In the genomic region with DNA sequence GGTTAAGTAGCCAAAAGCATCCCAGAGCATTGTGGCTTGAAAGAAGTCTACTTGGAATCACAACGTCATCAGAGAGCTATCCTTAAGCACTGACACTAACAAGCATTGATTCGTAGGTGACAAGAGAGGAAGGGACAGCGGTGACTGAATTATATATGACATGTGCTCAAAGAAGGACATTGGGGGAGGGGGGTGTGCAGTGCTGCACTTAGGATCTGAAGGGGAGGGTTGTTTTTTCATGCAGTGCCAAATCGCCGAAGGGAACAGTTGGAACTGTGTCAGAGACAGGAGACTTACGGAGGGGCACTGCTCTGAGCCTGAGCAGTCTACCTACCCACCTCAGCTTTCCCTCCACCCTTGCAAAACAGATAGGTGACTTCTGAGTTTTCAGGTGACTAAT, we compare ENCODE assay signal across 26 mouse cellular contexts.
A peak's percentile ranks its signal among the peaks of the same experiment; 100 is the strongest.
DNase-seq lines count a peak whose midpoint lies in the region; ATAC-seq and TF ChIP-seq lines count a peak whose summit lies in the region.
"Had no signal": no experiment of that assay in that cellular context is flagged by ENCODE, and none has a peak within 500 bp of the region (broad histone marks: within the 10 kb centered on the region; RNA-seq: fewer than 3 reads in every experiment).

No protein-coding gene starts in this region.

- WGBS in forebrain, embryonic 12.5 days, result 32% methylated on average over 6 of the region's 6 CpGs
- WGBS in forebrain, postnatal 0 days, result 25% methylated on average over 6 of the region's 6 CpGs
- whole genome bisulfite sequencing in midbrain, embryonic 13.5 days, result 32% methylated on average over 6 of the region's 6 CpGs

- ATAC-seq in forebrain, embryonic 12.5 days (ENCODE audit: low FRiP score), result peak; percentile 61; the same call in 1 of the 2 replicates
- ATAC-seq in forebrain, postnatal 0 days, result no peak
- ATAC-seq in midbrain, embryonic 13.5 days, result peak; percentile 69; the same call in 1 of the 2 replicates
- ATAC-seq: hindbrain, embryonic 16.5 days; Patski had no signal

- H3K27ac ChIP-seq in forebrain, embryonic 12.5 days, result no peak overlapping the region
- H3K27ac ChIP-seq in forebrain, postnatal 0 days (ENCODE audit: low read depth, low read length), result no peak overlapping the region
- H3K27ac ChIP-seq in layer of hippocampus, adult 2 months, result peak overlapping the region; percentile 68; the same call in 1 of the 2 replicates
- no peak overlapping the region for H3K27ac ChIP-seq in midbrain, embryonic 13.5 days
- H3K27ac ChIP-seq: gastrocnemius, adult 2 months; kidney, embryonic 15.5 days; liver, embryonic 14.5 days; midbrain, embryonic 12.5 days; neural tube, embryonic 13.5 days; stomach, embryonic 15.5 days had no signal

- H3K9me3 ChIP-seq in forebrain, embryonic 12.5 days, result no peaks in the 10 kb centered on the region
- H3K9me3 ChIP-seq in forebrain, postnatal 0 days (ENCODE audit: low read length), result no peaks in the 10 kb centered on the region
- no peaks in the 10 kb centered on the region for H3K9me3 ChIP-seq in midbrain, embryonic 13.5 days
- H3K9me3 ChIP-seq: kidney, embryonic 15.5 days; midbrain, embryonic 12.5 days; neural tube, embryonic 13.5 days; stomach, embryonic 15.5 days had no signal

- no peaks in the 10 kb centered on the region for H3K36me3 ChIP-seq in forebrain, embryonic 12.5 days (replicated peaks)
- no peaks in the 10 kb centered on the region for H3K36me3 ChIP-seq in forebrain, postnatal 0 days (ENCODE audit: insufficient read depth)
- no peaks in the 10 kb centered on the region for H3K36me3 ChIP-seq in midbrain, embryonic 13.5 days
- H3K36me3 ChIP-seq: kidney, embryonic 15.5 days; midbrain, embryonic 12.5 days; neural tube, embryonic 13.5 days; stomach, embryonic 15.5 days had no signal

- H3K4me1 ChIP-seq in forebrain, embryonic 12.5 days, result peaks cover 15% of the 10 kb centered on the region
- no peaks in the 10 kb centered on the region for H3K4me1 ChIP-seq in forebrain, postnatal 0 days (ENCODE audit: insufficient read depth)
- H3K4me1 ChIP-seq in midbrain, embryonic 13.5 days (replicated peaks), result peaks cover 16% of the 10 kb centered on the region
- H3K4me1 ChIP-seq: kidney, embryonic 15.5 days; neural tube, embryonic 13.5 days; stomach, embryonic 15.5 days had no signal

- H3K27me3 ChIP-seq in forebrain, embryonic 12.5 days, result no peaks in the 10 kb centered on the region
- H3K27me3 ChIP-seq in forebrain, postnatal 0 days (ENCODE audit: insufficient read depth, low read length), result no peaks in the 10 kb centered on the region
- no peaks in the 10 kb centered on the region for H3K27me3 ChIP-seq in midbrain, embryonic 13.5 days
- H3K27me3 ChIP-seq: kidney, embryonic 15.5 days; midbrain, embryonic 12.5 days; neural tube, embryonic 13.5 days; Patski; stomach, embryonic 15.5 days had no signal

- TF ChIP-seq CTCF in forebrain, postnatal 0 days (IDR thresholded peaks at IDR 0.05; ENCODE audit: low read depth), result no peak
- TF ChIP-seq CTCF in layer of hippocampus, adult 2 months (conservative IDR thresholded peaks at IDR 0.05), result no peak

- no peak overlapping the region for H3K9ac ChIP-seq in forebrain, embryonic 12.5 days
- H3K9ac ChIP-seq in forebrain, postnatal 0 days, result no peak overlapping the region
- no peak overlapping the region for H3K9ac ChIP-seq in midbrain, embryonic 13.5 days (replicated peaks)
- H3K9ac ChIP-seq: kidney, embryonic 15.5 days; liver, embryonic 14.5 days; lung, embryonic 14.5 days; midbrain, embryonic 12.5 days; neural tube, embryonic 13.5 days; stomach, embryonic 15.5 days had no signal

- no peak for DNase-seq in forebrain, postnatal 0 days
- no peak for DNase-seq in layer of hippocampus, adult 2 months (ENCODE audit: low spot score in 2 of 2)
- no peak for DNase-seq in layer of hippocampus, adult 9-10 months (ENCODE audit: low spot score)
- DNase-seq in retina, postnatal 1 day, result peak; percentile 75
- DNase-seq in kidney, postnatal 4 days, result no peak
- DNase-seq: adrenal gland, postnatal 10 days; cerebellum, adult 11-12 months; cerebellum, adult 9-11 months; gastrocnemius, adult 2 months; gastrocnemius, postnatal 36 days; heart, postnatal 14 days; kidney, adult 18-20 months; kidney, postnatal 25 days; layer of hippocampus, postnatal 36 days; liver; lung, embryonic 14.5 days; right cerebral cortex, postnatal 14 days had no signal

- H3K4me3 ChIP-seq in forebrain, embryonic 12.5 days (replicated peaks), result no peak overlapping the region
- no peak overlapping the region for H3K4me3 ChIP-seq in forebrain, postnatal 0 days (ENCODE audit: low read depth, low read length)
- no peak overlapping the region for H3K4me3 ChIP-seq in layer of hippocampus, adult 2 months
- no peak overlapping the region for H3K4me3 ChIP-seq in midbrain, embryonic 13.5 days (replicated peaks)
- H3K4me3 ChIP-seq: gastrocnemius, adult 2 months; kidney, embryonic 15.5 days; midbrain, embryonic 12.5 days; neural tube, embryonic 13.5 days; stomach, embryonic 15.5 days had no signal

- H3K4me2 ChIP-seq in forebrain, embryonic 12.5 days, result no peak overlapping the region
- H3K4me2 ChIP-seq in forebrain, postnatal 0 days (ENCODE audit: low read depth), result no peak overlapping the region
- no peak overlapping the region for H3K4me2 ChIP-seq in midbrain, embryonic 13.5 days (replicated peaks)
- H3K4me2 ChIP-seq: kidney, embryonic 15.5 days; lung, embryonic 14.5 days; midbrain, embryonic 12.5 days; neural tube, embryonic 13.5 days; stomach, embryonic 15.5 days had no signal
